Mouse (Mus musculus) liver, adult 2 months (tissue): ENCODE measurements at regions not wholly inside any gene's neighbourhood (a gene's known extent, or its start where the extent isn't known, plus 50 kb on each side); places are given as distances from the start of the nearest gene placed in this dataset.

Experiments used
- DNase-seq: peaks from one replicate; pipeline ENCODE4 v3.0.0-alpha.2; 2011; ENCODE audit warnings: low read depth, low spot score; ENCODE audit errors: extremely low read depth
- H3K27ac ChIP-seq: fragments of 200-500 bp; replicated peaks from 2 replicates; pipeline ENCODE4 v1.5.1; 2012; ENCODE audit warnings: low read depth, mild to moderate bottlenecking, control low read depth, inconsistent platforms, low read length; ENCODE audit not compliant: insufficient read depth
- H3K27me3 ChIP-seq: fragments of 200-500 bp; 2 replicates; pipeline ENCODE4 v1.6.1; 2012; ENCODE audit warnings: mild to moderate bottlenecking, moderate library complexity, low read length, inconsistent platforms; ENCODE audit not compliant: control insufficient read depth, insufficient read depth
- H3K36me3 ChIP-seq: fragments of 200-500 bp; 2 replicates; pipeline ENCODE4 v1.6.1; 2012; ENCODE audit warnings: low read length, inconsistent platforms; ENCODE audit not compliant: control insufficient read depth, insufficient read depth
- H3K4me1 ChIP-seq: fragments of 200-500 bp; 2 replicates; pipeline ENCODE4 v1.6.1; 2011; ENCODE audit warnings: low read length; ENCODE audit not compliant: control insufficient read depth, insufficient read depth
- H3K4me3 ChIP-seq: fragments of 200-500 bp; 2 replicates; pipeline ENCODE4 v1.5.1; 2011; ENCODE audit warnings: low read depth, mild to moderate bottlenecking, control low read depth, low read length, moderate library complexity; ENCODE audit not compliant: insufficient read depth
- H3K79me2 ChIP-seq: fragments of 200-500 bp; 2 replicates; pipeline ENCODE4 v1.6.1; 2012; ENCODE audit warnings: inconsistent platforms, mild to moderate bottlenecking, low read length, moderate library complexity; ENCODE audit not compliant: control insufficient read depth, insufficient read depth
- H3K9ac ChIP-seq: fragments of 200-500 bp; 2 replicates; pipeline ENCODE4 v1.6.1; 2012; ENCODE audit warnings: low read depth, mild to moderate bottlenecking, control low read depth, inconsistent platforms, low read length
- CTCF ChIP-seq: fragments of 200-500 bp; IDR thresholded peaks from 2 replicates; pipeline ENCODE4 v1.5.1; 2011; ENCODE audit warnings: low read depth, low read length, control low read depth
- POLR2A ChIP-seq: fragments of 200-500 bp; IDR thresholded peaks from 2 replicates; pipeline ENCODE4 v1.6.1; 2011; ENCODE audit warnings: low read length, control low read depth; ENCODE audit not compliant: insufficient read depth; ENCODE audit errors: extremely low read depth
- WGBS: fragments of 180-500 bp; shearing (Covaris S2); methylation state at CpG from one replicate; pipeline ENCODE4 v1.1.7; 2018; 5-methylcytosine and 5-hydroxymethylcytosine counted together

DNA sequence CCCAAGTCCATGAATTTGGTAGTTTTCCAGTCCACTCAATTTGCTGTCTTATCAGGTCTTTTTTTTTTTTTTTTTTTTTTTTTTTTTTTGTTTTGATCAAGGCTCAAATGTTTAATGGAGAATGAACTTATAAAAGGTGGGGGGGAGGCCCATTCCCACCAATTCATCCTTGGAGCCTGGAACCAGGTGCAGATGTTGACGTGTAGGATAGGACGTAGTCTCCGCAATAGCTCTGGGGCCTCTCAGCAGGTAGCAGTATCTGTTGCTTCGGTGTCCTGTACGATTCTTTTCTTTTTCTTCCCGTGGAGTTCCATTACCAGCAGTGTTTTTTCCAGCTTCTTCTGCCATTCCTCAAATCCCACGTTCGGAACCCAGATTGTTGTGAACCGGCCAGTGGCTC lies 1296.3 kb upstream of the Ppp6c start:
- DNase-seq = no peak
- Histone ChIP-seq H3K27me3 (no peaks in the 10 kb centered on the region), H3K4me1 (no peaks in the 10 kb centered on the region), H3K4me3 (no peak overlapping the region), H3K27ac (no peak overlapping the region), H3K9ac (no peak overlapping the region), H3K79me2 (no peaks in the 10 kb centered on the region), H3K36me3 (no peaks in the 10 kb centered on the region)
- 84% methylated on average over 9 of the region's 9 CpGs for WGBS
- TF ChIP-seq POLR2A = no peak
- no peak for TF ChIP-seq CTCF

DNA sequence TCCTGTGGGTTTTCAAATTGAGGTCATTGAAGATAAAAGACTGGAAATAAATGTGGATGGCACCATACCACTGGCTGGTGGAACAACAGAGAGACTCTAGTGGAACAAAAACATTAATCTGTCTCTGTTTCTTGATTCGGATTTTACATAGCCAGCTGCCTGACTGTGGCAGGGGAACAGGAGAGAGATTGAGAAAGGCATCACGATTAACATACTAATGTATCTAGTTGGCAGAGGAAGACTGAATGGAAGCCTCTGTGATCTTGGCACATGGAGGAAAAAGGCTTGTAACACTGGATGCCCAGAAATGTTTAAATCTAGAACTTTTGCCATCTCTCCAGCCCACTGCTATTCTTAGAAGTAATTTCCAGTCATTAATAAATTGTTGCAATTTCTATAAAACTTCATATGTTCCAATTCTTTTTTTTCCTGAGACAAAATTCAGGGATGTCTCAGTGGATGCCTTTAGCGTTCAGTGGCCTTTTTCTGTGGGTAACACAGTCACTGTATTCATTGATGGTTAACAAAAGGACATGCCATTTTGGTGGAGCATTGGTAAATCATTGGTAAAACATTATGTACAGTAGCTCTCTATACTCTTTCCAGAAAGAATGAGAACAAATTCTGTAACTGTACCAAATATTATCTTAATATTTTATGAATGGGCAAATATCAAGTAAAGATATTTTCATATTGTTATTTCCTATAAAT lies 1284.5 kb upstream of the Ppp6c start:
- H3K4me3 ChIP-seq = no peak overlapping the region
- DNase-seq = no peak
- no peak overlapping the region for H3K9ac ChIP-seq
- no peaks in the 10 kb centered on the region for H3K36me3 ChIP-seq
- no peaks in the 10 kb centered on the region for H3K79me2 ChIP-seq
- no peaks in the 10 kb centered on the region for H3K27me3 ChIP-seq
- no peak for TF ChIP-seq POLR2A
- no peak for TF ChIP-seq CTCF
- no peak overlapping the region for H3K27ac ChIP-seq
- H3K4me1 ChIP-seq = no peaks in the 10 kb centered on the region
- WGBS = 62% methylated on average over 3 of the region's 3 CpGs

DNA sequence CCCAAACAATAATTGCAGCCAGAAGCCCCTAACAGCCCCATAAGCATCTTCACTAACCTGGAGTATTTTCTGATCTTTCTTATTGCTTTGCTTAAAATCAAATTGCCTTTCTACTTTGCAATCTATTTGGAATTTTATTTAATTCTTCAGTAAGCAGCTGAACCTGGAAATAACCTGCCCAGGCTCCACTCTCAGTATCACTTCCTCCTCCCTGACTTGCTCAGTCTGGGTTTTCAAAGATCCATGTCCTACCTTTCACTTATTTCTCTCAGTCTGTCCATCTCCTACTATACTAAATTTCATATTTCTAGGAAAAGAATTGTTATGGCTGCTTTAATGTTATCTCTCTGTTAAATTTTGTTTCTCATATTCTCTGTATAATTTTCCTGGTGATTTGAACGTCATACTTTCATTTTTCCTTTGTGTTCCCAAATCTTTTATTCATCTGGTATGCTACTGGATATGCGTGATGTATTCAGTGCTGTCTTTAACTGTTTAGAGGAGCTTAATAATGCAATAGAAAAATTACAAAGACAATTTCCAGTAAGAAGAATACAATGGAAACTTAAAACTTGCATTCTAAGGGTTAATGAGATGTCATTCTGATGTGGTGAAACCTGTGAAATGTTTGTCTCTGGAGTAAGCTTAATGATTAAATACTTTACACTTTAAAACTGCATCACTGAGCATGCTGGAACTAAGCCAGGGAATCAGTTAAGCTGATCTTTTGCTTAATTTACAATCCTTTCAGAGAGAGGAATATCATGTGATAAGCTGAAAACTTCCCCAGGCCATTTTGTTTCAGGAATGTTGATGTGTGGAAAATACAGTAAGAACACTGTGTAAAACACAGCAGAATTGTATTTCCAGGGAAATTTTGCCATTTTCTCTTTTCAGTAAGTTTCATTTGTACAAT lies 1252.8 kb upstream of the Ppp6c start:
- Histone ChIP-seq H3K4me1 (no peaks in the 10 kb centered on the region), H3K36me3 (no peaks in the 10 kb centered on the region), H3K4me3 (no peak overlapping the region), H3K27ac (no peak overlapping the region), H3K79me2 (no peaks in the 10 kb centered on the region), H3K27me3 (no peaks in the 10 kb centered on the region), H3K9ac (no peak overlapping the region)
- DNase-seq = peak; percentile 66
- TF ChIP-seq CTCF (no peak), POLR2A (no peak)
- WGBS = 58% methylated on average over 2 of the region's 2 CpGs

DNA sequence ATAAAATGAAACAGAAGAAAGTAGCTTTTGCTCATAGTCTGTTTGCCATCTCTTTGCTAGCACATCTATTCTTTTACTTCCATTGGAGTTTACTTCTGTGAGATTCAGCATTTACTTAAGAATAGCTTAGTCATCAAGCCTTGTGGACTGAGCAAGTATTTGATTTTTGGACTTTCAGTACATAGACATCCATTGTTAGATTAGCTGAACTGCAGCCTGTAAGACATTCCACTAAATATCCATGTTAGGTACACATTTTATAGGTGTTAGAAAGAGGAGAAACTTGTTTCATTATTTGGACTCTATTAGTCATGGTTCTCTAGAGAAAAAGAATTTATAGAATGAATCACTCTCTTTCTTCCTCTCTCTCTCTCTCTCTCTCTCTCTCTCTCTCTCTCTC lies 1251.2 kb upstream of the Ppp6c start:
- H3K36me3 ChIP-seq = no peaks in the 10 kb centered on the region
- H3K79me2 ChIP-seq = no peaks in the 10 kb centered on the region
- H3K4me1 ChIP-seq = no peaks in the 10 kb centered on the region
- H3K27me3 ChIP-seq = no peaks in the 10 kb centered on the region
- H3K9ac ChIP-seq = no peak overlapping the region
- H3K27ac ChIP-seq = no peak overlapping the region
- peak; percentile 14 for DNase-seq
- TF ChIP-seq CTCF = no peak
- no peak for TF ChIP-seq POLR2A
- no peak overlapping the region for H3K4me3 ChIP-seq

DNA sequence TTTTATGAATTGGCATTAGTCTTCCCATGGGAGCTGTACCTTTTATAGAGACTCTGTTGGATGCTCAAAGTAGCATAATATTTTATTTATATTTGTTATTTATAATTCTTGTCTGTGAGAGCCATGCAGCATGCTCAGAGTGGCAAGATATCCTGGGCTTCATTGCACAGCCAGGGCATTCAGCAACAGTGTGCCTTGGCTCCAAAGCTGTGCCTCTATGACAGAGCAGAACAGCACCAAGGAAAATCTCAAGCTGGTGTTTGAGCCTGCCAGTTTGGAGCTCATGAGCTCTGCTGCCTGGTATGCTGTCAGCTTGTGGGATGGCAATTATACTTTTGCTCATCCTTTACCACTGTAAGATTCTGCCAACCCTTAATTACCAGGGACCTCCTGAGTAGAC lies 1230.1 kb upstream of the Ppp6c start:
- Histone ChIP-seq H3K4me3 (no peak overlapping the region), H3K27me3 (no peaks in the 10 kb centered on the region), H3K27ac (no peak overlapping the region), H3K9ac (no peak overlapping the region), H3K79me2 (no peaks in the 10 kb centered on the region), H3K4me1 (no peaks in the 10 kb centered on the region), H3K36me3 (no peaks in the 10 kb centered on the region)
- DNase-seq = no peak
- TF ChIP-seq POLR2A = no peak
- TF ChIP-seq CTCF = no peak
